Mouse (Mus musculus) E14TG2a.4 (cell line): Measurements from ENCODE around the gene Mdh1.

Experiments
- H3K27me3 ChIP-seq: 2 replicates; pipeline ENCODE4 v1.6.1; 2014; ENCODE audit warnings: low read length, control low read depth; ENCODE audit not compliant: insufficient read depth
- H3K36me3 ChIP-seq: 2 replicates; pipeline ENCODE4 v1.6.1; 2014; ENCODE audit warnings: low read length, control low read depth; ENCODE audit not compliant: insufficient read depth
- H3K4me1 ChIP-seq: replicated peaks from 2 replicates; pipeline ENCODE4 v1.6.1; 2014; ENCODE audit warnings: low read depth, low read length, control low read depth
- H3K4me3 ChIP-seq: replicated peaks from 2 replicates; pipeline ENCODE4 v1.5.1; 2014; ENCODE audit warnings: mild to moderate bottlenecking, low read length
- H3K9me3 ChIP-seq: 2 replicates; pipeline ENCODE4 v1.6.1; 2014; ENCODE audit warnings: low read length, control low read depth
- CTCF ChIP-seq: conservative IDR thresholded peaks from 2 replicates; pipeline ENCODE4 v1.5.1; 2014; ENCODE audit warnings: low read length
- NANOG ChIP-seq: IDR thresholded peaks from 2 replicates; pipeline ENCODE4 v1.6.1; 2014; ENCODE audit warnings: borderline replicate concordance, low read length, mixed read lengths
- POU5F1 ChIP-seq: IDR thresholded peaks from 2 replicates; pipeline ENCODE4 v1.6.1; 2014; ENCODE audit warnings: low read length, borderline replicate concordance

The Mdh1 gene

DNA sequence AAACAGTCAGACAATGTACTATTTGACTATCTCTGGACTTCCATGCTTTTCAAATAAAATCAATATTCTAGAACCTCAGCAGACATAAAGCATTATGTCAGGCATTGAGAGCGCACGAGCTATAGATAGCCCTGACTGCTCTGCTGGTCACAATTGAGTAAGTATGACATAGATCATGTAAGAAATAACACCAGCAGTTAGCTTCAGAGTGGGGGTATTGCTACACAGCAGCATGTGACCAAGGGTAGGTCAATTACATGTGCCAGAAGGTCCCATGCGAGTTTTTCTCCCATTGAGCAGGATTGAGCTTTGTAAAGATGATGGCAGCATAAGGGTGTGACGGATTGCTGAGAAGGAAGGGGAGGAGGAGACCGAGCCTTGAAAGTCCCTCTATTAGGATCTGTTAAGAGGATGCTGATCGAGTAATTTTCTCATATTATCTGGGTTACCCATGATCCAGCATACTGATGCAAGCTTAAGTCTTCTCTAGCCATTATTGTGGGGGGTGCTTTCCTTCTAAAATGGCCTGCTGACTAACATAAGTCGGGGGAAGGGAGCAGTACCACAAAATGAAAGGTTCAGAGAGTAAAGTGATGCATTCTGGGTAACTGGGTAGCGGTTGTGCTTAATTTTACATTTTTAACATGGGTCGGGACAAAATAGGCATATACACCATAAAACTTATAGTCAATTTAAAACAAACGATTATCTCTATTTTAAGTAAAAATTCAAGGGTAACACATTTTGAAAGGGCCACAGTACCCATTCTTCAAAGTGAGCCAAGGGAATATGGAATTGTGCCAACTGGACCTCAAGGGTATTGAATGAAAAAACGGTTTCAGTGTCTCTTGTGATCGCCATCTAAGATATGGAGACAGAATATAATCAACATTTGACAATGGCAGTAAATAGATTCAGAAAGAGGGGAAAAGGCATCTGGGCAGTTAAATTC is 21.7 kb downstream of the Mdh1 start:
- TF ChIP-seq CTCF: no peak
- TF ChIP-seq POU5F1: no peak
- no peak for TF ChIP-seq NANOG
- Histone ChIP-seq H3K27me3 (no peaks in the 10 kb centered on the region), H3K4me3 (no peak overlapping the region), H3K36me3 (no peaks in the 10 kb centered on the region), H3K4me1 (no peaks in the 10 kb centered on the region), H3K9me3 (no peaks in the 10 kb centered on the region)

DNA sequence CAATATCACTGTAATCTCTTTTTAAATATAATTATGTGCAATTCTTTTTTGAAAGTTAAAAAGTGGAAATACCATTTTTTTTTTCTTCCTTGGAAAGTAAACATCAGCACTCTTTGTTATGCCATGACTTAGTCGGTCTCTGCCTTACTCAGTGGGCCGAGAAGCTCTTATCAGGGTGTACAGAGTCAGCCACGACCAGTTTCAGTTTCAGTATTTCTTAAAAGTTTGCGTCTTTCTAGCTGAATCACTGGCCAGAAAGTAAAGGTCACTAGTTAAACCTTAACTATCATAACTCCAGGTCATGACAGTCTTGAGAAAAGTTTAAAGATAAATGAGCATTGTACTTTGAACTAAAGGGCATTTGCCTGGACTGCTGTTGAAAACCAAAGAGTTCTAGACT is 22.4 kb downstream of the Mdh1 start:
- no peaks in the 10 kb centered on the region for H3K36me3 ChIP-seq
- H3K9me3 ChIP-seq: no peaks in the 10 kb centered on the region
- TF ChIP-seq CTCF (no peak), POU5F1 (no peak), NANOG (no peak)
- H3K4me3 ChIP-seq: no peak overlapping the region
- H3K27me3 ChIP-seq: no peaks in the 10 kb centered on the region
- H3K4me1 ChIP-seq: no peaks in the 10 kb centered on the region

DNA sequence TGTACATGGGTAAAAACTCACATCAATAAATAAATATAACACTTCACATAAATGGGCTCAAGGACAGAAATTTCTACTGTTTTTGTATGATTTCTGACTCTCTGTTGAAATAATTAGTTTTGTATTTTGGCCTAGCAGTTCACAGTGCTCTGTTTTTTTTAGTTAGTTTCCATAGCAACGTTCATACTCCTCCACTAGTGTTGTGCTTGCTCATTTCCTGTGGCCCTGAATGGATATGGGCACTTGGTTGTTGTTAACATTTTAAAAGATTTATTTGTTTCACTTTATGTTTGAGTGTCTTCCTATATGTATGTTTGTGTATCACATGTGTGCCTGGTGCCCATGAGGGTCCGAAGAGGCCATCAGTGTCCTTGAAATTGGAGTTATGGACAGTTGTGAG is 23.1 kb downstream of the Mdh1 start:
- TF ChIP-seq NANOG (no peak), POU5F1 (no peak), CTCF (no peak)
- H3K27me3 ChIP-seq: no peaks in the 10 kb centered on the region
- no peaks in the 10 kb centered on the region for H3K36me3 ChIP-seq
- no peak overlapping the region for H3K4me3 ChIP-seq
- H3K4me1 ChIP-seq: no peaks in the 10 kb centered on the region
- H3K9me3 ChIP-seq: no peaks in the 10 kb centered on the region

DNA sequence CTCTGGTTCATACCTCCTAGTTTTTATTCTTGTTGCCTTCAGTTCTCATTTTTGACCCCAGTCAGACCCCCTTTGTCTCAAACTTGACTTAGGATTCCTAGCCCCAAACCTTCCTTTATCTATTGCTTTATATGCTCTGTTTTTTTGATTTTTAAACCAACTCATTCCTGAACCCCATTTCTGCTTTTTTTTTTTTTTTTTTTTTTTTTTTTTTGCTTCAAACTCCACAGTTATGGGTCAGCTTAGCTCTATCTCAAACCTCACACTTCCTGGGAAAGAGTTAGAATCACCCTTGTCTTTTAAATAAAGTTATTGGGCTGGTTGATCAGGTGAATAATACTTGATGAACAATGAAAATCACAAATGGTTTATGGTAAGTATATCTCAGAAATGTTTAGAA is 24.6 kb downstream of the Mdh1 start:
- Histone ChIP-seq H3K4me1 (no peaks in the 10 kb centered on the region), H3K9me3 (no peaks in the 10 kb centered on the region), H3K4me3 (no peak overlapping the region), H3K27me3 (no peaks in the 10 kb centered on the region), H3K36me3 (no peaks in the 10 kb centered on the region)
- TF ChIP-seq CTCF (no peak), NANOG (no peak), POU5F1 (no peak)

DNA sequence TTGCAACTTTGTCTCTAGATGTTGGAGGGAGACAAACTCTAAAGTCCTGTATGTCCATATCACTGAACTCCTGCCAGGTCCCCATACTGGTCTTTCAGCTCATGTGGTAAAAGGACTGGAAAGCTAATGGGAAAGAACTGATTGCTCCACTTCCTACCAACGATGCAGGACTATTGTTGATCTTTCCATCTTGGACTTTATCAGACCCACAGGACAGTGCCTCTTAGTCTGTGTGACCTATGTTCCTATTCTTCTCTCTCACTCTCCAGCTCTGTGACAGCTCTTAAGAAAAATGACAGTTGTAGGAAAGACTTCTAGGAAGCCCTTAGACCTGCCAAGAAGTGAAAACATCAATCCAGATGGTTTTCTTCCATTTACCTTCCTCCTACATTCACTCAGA is 25.5 kb downstream of the Mdh1 start:
- TF ChIP-seq POU5F1: no peak
- no peak for TF ChIP-seq CTCF
- TF ChIP-seq NANOG: no peak
- H3K36me3 ChIP-seq: no peaks in the 10 kb centered on the region
- H3K9me3 ChIP-seq: no peaks in the 10 kb centered on the region
- H3K4me3 ChIP-seq: no peak overlapping the region
- no peaks in the 10 kb centered on the region for H3K4me1 ChIP-seq
- no peaks in the 10 kb centered on the region for H3K27me3 ChIP-seq

DNA sequence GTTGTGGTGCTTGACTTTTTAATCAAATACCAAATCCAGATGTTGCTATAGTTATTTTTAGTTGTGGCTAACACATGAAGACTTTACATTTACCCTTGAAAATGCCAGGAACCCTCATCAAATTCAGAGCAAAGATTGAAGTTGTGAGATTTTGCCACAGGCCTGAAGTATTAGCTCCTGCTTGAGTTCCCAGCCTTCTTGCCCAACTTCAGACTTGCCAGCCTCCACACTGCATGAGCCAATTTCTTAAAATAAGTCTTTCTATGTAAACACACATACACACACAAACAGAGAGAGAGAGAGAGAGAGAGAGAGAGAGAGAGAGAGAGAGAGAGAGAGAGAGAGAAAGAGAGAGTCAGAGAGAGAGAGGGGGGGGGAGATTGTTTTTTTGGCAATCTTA is 26.2 kb downstream of the Mdh1 start:
- Histone ChIP-seq H3K4me1 (no peaks in the 10 kb centered on the region), H3K27me3 (no peaks in the 10 kb centered on the region), H3K4me3 (no peak overlapping the region), H3K9me3 (no peaks in the 10 kb centered on the region), H3K36me3 (no peaks in the 10 kb centered on the region)
- TF ChIP-seq CTCF (no peak), POU5F1 (no peak), NANOG (no peak)

DNA sequence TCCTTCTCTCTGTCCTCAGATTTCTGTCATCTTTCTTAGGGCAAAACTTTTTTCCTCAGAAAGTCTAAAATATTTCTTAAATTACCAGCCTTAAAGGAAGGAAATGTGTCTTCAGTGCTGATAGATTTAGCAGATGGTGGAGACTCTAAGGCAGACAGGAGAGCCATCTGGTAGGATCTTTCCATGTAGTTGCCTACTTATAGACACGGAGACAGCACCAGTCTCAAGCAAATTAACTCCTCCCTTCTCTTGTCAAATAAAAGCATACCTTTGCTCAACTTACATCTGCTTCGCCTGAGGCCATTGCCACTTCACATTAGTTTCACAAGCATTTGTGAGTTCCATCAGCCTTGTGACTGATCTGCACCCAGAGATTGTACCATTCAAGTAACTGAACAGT is 27.1 kb downstream of the Mdh1 start:
- TF ChIP-seq CTCF (no peak), NANOG (no peak)
- H3K4me1 ChIP-seq: no peaks in the 10 kb centered on the region
- H3K4me3 ChIP-seq: no peak overlapping the region
- H3K36me3 ChIP-seq: no peaks in the 10 kb centered on the region
- H3K9me3 ChIP-seq: no peaks in the 10 kb centered on the region
- H3K27me3 ChIP-seq: no peaks in the 10 kb centered on the region

DNA sequence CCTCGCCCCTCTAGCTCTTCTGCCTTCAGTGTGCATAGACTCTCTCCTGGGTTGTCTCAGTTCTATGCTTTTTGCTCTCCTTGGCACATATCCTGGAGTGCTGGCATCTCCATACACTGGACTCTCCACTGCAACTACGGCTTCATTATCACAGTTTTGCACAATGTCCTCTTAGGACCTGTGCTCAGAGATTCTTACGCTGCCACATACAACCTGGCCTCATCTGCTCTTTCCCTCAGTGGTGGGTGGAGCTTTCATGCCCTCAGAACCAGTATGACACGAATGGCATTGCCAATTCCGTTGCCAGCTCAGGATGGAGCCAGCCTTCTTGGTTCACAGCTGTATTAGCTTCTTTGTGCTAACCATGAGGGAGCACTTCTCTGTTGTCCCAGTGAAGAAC is 29.4 kb downstream of the Mdh1 start:
- Histone ChIP-seq H3K36me3 (no peaks in the 10 kb centered on the region), H3K27me3 (no peaks in the 10 kb centered on the region)
- TF ChIP-seq NANOG (no peak), CTCF (no peak), POU5F1 (no peak)

DNA sequence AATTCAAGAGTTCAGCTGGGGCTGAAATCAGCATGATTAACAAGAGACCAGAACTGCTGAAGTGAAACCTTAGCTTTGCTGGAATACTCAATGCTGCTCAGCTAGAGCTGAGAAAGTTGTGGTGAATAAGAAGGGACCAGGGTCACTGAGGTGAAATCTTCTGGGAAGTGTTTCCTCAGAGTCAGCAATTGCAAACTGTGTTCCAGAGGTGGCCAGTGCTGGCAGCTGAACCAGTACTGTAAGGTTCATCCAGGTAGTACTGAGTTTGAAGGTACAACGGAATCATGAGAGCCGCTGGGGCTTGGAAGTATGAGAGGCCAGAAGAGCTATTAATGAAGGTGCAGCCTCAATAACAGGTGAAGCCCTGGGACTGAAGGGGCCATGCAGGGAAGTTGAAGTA is 31.5 kb downstream of the Mdh1 start:
- Histone ChIP-seq H3K4me3 (no peak overlapping the region), H3K27me3 (no peaks in the 10 kb centered on the region), H3K4me1 (no peaks in the 10 kb centered on the region), H3K9me3 (no peaks in the 10 kb centered on the region), H3K36me3 (no peaks in the 10 kb centered on the region)
- TF ChIP-seq POU5F1 (no peak), NANOG (no peak), CTCF (no peak)

More for the DNA sequence above, 29.4 kb downstream of the Mdh1 start:
- Histone ChIP-seq H3K9me3 (no peaks in the 10 kb centered on the region), H3K4me3 (no peak overlapping the region), H3K4me1 (no peaks in the 10 kb centered on the region)
